Mouse (Mus musculus) granulocyte monocyte progenitor cell, adult 5-6 weeks (primary cell): Measurements from ENCODE around the gene Fam102b. TPM values are rescaled to one million over a fixed set of nuclear protein-coding genes. Genes with fewer than 3 reads are reported as not detected.
A peak's percentile ranks its signal among the peaks of the same experiment; 100 is the strongest.

Experiments used
- ATAC-seq: replicated peaks from 2 replicates; pipeline ENCODE4 v1.8.0; 2016; ENCODE audit warnings: mild to moderate bottlenecking, moderate TSS enrichment, inconsistent platforms; ENCODE audit not compliant: poor library complexity, severe bottlenecking
- total RNA-seq, 2 experiments: library from RNA; stranded (forward) in 1 of 2; stranded (reverse) in 1 of 2; fragments of 200-712, 200-1000 nt in 1 of 2; fragments of >200 nt in 1 of 2; fragmentation: Nextera tagmentation in 1 of 2; gene quantifications; 2 replicates each; pipeline ENCODE4 v1.2.3; 2014 to 2017

Fam102b gene
- 28.8 and 29.1 TPM in 2 replicates for total RNA-seq (2014; fragmentation: Nextera tagmentation)
- 32.2 and 33.7 TPM in 2 replicates for total RNA-seq (2017)

DNA sequence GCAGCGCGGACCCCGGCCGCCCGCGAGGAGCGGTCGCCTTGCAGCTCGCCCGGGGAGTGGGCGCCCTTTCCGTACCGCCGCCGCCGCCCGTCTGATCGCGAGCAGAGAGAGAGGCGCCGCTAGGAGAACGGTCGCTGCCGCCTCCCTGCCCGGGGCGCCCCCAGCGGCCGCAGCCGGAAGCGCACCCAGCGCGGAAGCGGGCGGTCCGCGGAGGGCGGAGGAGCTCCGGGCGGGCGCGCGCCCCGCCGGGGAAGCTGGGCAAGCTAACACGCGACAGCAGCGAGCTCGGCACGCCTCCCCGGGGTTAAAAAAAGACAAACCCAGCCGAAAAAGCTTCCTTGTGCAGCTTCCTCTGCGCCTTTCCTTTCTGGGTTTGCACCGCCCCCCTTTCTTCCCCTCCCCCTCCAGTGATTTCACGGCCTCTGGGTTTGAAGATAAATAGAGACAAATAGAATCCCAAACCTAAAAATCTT lies at the start of gene Fam102b:
Fam102b (minus strand) TSS at position 93 of the 473 bp plus-strand sequence.
- ATAC-seq: peak; percentile 68

DNA sequence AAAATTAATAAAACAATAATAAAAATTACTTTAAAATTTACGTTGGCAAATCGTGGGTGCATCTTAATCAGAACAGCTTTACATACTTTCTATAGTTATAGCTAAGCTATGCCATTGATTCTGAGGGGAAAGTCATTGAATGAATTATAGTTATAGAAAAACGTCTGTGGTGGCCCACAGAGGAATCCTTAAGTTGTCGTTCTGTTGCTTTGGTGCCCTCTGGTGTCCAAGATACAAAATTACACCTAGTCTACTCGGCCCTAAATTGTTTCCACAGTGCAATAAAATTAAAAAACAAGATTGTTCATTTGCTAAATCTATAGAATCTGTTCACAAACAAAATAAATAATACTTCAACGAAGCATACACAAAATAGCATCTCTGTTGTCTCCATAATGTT lies 35.6 kb upstream of the Fam102b start:
- peak; percentile 86 for ATAC-seq

DNA sequence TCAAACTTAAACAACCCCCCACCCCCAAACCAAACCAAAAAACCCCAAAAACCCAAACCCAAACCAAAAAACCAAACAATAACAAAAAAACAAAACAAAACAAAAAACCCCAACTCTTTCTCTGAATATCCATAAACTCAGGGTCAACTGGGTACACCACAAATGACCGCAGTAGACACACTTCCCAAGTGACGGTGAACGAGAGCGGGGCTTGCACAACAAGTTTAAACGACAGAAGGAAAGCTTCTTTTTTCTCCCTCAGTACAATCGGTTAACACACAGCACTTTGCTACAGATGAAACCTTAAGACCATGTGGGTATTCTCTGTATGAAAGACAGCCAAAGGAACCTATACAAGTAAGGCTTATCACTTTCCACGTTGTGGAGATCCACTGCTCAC lies 35.0 kb upstream of the Fam102b start:
- ATAC-seq: peak; percentile 93

DNA sequence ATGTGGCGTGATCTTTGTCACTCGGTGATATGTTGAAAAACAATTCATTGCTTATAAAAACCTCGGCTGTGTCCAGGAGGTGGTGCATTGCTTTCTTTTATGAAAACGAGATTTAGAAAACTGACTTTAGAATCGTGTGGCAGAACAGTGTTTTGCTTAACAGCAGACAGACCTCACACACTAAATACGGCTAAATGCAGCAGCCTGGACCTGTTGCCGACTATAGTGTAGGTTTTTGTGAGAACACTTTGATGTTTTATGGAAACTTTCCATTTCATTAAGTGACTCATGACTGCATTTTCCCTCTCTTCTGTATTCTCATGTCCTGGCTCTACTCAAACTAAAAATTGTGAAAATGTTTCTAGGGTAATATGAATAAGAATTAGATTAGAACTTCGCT lies 32.5 kb upstream of the Fam102b start:
- ATAC-seq: no peak

DNA sequence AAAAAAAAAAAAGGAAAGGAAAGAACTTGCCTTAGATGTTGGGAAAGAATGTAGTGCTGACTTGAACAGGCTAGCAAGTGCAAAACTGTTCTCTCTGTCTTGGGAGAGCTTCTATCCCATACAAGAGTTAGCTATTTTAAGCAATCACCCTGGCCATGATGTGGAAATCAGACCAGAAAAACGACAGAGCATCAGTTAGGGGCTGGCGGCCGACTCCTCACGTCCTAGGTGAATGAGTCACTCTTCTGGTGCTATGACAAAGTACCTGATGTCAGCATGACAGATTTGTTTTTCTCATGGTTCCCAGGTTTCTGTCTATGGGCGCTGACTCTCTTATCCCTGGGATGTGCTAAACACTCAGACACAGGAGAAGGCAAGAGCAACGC lies 24.5 kb upstream of the Fam102b start:
- ATAC-seq: peak; percentile 80

DNA sequence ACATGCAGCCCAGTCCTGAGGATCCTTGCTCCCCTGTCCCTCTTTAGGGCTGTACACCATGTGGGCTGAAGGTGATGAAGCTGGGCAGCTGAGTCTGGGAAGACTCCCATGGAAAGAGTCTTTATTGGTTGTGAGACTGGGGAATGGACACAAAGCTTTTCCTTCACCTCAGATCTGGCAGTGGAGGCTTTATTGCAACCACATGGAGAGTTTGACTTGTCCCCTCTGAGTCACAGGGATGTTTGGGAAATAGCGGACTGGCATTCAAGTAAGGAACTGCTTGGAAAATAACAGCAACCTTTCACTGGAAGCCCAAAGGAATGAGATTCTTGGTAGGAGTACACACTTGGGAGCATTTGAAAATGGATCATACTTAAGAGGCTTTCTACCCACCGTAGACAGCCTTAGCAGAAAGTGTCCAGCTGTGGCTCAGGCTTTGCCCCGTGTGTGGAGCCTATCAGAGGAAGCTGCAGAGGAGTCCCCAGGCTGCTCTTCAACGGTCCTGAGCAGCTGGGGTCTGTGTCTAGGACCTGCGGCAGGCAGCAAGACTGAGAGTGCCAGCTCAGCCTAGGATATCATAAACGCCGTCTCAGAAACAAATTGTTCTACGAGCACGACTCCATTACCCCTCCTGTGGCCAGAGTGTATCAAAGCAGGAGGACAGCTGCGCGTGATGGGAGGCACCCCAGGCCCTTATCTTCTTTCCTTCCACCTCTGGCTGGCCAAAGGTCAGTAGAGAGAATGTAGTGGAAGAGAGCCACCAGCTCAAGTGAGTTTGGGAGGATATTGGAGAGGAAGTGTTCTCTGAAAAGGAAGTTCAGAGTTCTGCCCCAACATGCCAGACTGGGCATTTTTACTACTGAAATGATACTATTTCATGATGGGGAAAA lies 23.9 kb upstream of the Fam102b start:
- peak; percentile 71 for ATAC-seq

DNA sequence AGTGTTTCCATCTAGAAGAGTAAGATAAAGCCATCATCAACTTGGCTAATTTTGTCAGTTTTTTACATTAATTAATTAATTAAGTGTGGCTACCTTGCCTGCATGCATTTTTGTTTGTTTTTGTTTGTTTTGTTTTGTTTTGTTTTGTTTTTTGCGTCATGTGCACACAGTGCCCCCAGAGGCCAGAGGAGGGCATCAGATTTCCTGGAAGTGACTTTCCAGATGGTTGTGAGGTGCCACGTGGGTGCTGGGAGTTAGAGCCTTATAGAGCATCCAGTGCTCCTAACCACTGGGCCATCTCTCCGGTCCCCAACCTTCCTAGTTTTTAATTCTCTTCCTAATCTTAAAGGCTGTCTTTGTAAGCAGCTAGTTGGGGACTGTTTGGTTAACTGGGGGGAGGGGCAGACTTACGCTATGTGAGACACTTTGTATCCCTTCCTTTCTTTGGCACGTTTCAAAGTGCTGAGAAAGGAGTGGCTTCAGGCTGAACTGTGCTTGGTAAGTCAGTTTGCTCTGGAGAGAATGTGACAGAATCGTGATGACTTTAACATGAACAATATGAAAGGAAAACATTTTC lies 20.4 kb upstream of the Fam102b start:
- no peak for ATAC-seq

DNA sequence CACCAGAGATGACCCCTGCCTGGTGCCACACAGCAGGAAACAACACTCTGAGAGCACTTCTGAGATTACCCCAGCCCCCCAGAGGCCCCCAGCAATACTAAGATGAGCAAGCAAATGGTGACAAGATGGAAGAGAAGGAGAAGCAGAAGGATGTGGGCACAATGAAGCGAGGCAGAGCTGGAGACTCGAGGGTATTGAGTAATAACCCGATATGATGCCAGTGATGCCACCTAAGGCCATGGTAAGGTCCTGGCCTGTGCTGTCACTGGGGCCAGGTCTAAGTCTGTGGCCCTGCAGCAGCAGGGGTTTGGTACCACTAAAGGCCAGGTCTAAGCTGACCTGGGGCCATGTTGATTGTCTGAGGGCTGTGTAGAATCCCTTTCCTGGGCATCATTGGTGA lies 19.0 kb upstream of the Fam102b start:
- peak; percentile 75 for ATAC-seq

DNA sequence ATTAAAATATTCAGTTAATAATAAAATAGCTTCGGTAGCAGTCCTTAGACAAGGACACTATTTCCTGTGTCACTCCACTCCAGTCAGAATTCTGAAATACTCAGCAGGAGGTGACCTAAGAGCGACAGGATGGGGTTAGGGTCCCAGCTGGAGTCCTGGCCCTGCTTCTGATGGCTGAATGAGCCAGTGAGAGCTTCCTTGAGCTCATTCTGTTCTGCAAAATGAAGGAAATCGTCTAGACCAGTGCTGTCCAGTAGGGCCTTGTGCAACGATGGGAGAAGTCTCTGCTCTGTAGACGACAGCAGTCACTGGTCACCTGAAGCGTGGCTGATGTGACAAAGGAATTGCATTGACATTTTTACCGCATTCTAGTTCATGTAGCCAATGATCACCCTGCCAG lies 16.0 kb upstream of the Fam102b start:
- ATAC-seq: no peak

DNA sequence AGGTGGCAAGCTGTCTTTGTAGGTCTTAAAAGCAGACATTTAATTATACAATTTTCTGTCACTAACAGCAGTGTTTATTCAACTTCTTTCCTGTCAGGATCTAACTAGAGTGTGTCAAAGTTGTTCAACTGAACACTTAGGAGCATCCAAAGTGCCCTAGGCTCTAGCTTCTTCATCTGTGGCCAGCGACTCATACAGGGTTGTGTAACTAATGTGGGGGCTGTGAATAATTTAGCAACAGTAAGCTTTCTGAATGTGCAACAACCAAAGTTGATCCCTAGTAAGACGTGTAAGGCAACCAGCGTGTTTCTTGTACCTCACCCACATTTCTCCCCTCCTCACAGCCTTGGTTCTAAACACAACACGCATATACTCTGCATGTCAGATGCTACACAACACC lies 13.5 kb upstream of the Fam102b start:
- peak; percentile 67 for ATAC-seq

DNA sequence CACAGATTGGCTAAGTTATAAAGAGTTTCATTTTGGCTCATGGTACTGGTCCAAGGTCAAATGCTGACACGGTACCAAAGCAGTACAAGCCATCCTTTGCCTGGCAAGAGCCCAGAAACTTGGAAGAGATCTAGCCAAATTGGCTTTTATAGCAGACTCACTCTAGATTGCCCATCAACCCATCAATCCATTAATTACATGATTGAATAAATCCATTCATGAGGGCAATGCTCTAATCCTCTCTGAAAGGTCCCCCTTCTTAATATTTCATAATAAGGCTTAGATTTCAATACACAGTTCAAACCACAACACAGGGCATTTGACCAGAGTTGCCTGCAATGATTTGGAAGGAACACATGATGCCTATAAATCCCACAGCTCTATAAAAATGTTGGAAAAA lies 7.0 kb upstream of the Fam102b start:
- ATAC-seq: no peak

DNA sequence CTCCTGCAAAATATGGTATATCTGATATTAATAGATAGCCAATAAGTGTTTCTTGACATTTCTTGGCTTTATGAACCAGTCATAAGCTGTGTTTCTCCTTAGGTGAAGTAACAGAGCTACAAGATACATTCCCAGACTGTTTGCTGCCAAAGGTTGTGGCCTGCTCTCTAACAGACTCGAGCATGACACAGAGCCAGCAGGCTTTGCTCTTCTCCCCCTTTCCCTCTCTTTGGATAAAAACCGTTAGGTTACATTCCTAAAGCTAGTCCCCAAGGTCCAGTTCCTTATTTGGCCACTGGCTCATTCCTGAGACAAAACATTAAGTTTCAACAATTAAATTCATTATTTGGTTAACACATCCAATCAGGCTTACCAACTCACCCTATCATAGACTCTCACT lies 4.9 kb upstream of the Fam102b start:
- no peak for ATAC-seq

DNA sequence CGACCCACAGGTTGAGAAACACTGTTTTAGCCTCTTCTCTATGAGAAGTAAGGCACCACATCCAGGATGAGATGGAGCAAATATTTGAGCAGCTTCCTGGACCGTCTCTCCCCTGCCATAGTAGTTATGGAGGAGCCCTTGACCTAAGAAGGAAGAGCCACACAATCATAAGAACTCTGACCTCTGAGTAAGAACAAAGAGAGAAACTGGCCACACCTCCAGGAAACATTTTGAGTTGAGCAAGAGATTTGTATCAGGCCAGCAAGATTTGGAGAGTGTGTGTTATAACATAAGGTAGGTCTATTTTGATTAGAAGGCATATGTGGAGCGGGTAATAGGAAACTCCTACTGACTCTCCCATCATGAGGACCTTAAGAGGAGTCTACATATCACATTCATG lies 4.2 kb upstream of the Fam102b start:
- ATAC-seq: no peak

DNA sequence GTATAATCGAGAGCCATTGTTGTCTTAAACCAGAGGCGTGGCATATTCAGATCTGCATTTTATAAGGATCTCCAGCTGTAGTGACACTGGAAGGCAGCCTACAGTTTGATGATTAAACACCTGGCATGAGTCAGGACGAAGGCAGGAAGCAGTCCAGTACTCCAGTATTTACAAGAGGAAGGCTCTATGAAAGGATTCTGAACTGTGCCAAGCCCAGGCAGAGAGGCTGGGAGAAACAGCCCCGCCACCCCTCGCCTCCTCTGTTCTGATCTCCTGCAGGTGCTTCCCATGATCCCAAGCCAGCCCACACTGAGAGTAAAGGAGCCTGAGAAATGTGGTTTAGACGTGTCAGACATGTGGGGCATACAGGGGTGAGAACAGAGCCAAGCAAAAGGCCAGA lies 3.4 kb upstream of the Fam102b start:
- ATAC-seq: no peak

DNA sequence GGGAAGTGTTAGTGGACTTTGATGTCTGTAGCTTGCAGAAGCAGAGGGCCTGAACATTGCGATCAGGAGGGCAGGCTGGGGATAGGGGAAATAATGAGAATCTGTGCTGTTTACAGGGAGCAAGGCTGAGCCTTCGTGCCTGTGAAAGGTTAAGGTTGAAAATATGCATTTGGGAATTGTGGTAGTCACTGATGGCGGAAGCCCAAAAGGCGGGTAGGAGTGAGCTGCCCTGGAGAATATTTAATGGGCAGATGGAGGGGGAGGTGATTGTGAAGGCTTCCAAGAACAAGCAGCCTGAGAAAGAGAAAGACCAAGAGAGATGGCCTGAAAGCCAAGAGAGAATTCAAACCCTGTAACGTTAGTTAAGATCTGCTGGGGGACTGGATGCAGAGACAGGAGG lies 2.3 kb upstream of the Fam102b start:
- ATAC-seq: no peak

DNA sequence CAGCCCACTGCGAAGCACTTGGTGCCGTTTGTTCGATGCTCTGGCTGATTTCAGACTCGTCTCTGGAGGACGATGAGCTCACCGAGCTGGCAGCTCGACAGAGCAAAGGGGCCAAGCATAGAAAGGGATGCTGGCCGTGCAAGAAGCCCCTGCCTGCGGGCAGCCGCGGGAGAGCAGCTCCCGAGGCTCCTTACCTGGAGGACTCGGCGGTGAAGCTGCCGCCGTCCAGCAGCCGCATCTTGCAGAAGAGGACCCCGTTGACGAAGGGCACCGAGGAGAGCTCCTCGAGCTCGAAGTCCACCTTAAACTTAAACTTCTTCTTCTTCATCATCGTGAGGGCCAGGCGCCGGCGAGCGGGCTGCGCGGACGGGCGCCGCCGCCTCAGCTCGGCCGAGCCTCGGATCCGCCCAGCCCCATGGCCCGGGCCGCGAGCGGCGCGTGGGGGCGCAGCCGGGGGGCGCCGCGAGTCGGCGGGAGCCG lies 376 bp downstream of the Fam102b start:
- 0 out of 2 replicates have a peak, but pooled peaks have one; percentile 3 for ATAC-seq

DNA sequence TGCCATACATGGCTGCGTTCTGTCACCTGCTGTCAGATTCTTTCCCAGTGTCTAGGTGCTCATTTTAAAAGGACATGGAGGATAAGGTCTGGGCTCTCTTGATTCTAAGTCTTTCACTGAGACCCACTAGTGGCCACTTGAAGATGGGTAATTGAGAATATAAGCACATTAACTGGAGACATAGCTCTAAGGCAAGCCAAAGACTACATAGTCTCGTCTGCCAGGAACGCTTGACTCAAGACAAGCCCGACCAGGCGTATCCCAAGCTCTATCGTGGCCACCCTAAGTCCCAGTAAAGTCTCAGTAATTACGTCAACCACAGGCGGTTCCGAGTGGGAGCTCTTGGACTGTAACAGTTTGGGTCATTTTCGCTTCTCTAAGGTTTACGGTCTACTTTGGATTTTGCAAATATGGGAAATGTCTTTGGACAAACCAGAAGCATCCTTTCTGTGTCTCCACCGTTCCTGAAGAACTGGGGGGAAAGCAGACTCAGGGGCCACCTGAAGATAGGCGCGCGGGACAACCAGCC lies 881 bp downstream of the Fam102b start:
- ATAC-seq: no peak; the same call in 1 of the 2 replicates

DNA sequence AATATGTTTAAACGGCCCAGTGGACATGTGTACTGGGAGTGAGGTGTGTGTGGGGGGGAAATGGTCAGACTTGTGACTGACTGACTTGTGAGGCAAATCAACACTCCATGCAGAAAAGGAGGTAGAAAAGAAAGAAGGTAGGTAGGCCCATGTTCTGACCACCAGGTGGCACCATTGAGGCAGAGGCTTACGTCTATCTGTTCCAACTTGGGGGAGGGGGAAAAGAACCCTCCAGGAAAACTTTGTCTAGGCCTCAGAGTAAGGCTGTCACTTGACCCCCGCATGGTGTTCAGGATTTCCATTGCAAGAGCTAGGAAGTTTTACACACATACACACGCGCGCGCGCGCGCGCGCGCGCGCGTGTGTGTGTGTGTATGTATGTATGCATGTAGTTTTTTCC lies 1.8 kb downstream of the Fam102b start:
- peak; percentile 60 for ATAC-seq

DNA sequence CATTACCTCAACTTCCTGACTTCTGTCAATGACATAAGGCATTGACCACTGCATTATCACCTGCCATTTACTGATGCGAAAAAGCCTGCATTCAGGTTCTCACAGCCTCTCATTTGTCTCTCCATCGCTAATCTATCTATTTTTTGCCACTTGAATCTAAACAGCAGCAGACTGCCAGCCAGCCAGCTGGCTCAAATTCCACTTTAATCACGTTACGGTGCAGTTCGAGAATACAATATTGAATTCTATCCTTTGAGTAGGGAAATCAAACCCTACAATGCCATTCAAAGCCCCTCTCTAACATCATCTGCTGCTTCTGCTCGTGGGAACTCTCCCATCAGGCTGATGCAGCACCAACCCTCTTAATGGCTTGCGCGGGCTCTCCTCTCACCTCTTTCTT lies 4.3 kb downstream of the Fam102b start:
- ATAC-seq: no peak

DNA sequence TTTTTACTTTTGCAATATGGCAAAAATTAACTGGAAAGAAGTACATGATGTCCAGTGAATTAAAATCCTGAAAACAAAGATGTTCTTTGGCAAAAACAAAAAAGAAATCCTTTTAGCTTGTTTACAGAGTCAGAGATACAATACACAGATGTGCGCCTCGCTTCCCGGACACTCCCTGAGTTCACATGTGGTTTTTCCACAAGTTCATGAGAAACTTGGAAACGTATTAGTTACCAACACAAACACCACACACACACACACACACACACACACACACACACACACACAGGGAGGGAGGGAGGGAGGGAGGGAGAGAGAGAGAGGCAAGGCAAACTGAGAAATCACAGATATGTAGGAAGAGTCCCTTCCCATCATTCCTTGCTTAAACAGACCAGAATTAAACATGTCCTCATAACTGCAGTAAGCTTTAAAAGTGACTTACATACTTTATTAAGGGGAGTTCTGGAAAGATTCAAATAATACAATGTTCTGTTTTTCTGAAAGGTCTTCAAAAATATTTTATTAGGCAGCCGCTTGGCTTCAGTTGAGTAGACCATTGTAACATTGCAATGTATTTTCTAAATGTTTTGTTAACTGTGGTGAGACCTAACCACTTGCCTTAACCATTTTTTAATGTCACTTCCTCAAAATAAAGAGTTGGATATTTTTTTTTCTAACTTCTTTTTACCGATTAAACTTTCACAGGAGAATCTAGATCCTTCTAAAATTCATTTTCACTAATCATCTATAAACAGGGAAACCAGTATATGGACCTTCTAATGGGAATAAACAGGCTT lies 5.5 kb downstream of the Fam102b start:
- ATAC-seq: 0 out of 2 replicates have a peak, but pooled peaks have one; percentile 29
